Mouse (Mus musculus): ENCODE measurements around the gene Pias3.

The Pias3 gene

GRCm38 (mm10) chr3:96696198-96696765 lies at the start of gene Pias3:
Gene Pias3, plus strand, starts transcription at chr3:96696384.
- in situ Hi-C loops (cut with MboI; ENCODE audit: unreplicated experiment in 2 of 2): no loop called here

DNA sequence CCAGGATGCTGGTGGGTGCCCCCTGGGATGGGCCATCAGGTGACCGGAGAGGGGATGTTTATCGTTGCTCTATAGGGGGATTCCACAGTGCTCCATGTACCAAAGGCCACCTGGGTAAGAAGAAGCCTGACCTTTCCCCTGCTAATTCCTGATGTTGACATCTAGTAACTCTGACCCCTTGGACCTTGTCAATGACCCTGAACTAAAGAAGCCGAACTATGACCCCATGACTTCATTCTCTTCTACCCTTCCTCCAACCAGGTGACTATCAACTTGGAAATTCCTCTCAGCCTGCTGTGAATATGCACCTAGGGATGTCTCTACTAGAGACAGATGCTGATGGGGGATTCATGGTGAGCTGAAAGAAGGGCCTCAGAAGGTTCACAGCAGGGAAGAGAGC lies 48.8 kb upstream of the Pias3 start:
- in situ Hi-C loops (cut with MboI; ENCODE audit: unreplicated experiment in 2 of 2): loop anchor here (5.0 to 25.0 kb wide), 2 partner anchors 55 to 360 kb away; partner anchors contain the start of gene Fcgr1 (in 2 of the 2)

DNA sequence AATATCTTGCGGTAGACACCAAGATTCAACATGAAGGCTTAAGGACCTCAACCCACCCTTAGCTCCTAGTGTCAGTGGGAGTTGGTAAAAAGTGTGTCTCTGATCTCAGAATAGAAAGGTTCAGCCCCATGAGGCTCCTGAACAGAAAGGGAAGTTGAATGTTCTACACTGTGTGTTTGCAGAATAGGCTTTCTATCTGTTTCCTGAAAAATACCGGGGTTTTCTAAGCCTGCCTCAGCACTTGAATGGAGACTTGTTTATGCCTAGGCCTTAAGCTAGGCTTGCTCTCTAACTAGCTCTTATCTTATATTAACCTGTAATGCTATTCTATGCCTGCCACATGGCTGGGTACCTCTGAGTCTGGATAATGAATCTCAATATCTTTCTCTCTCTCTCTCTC lies 35.3 kb upstream of the Pias3 start:
- in situ Hi-C loops (cut with MboI; ENCODE audit: unreplicated experiment in 2 of 2): no loop called here

DNA sequence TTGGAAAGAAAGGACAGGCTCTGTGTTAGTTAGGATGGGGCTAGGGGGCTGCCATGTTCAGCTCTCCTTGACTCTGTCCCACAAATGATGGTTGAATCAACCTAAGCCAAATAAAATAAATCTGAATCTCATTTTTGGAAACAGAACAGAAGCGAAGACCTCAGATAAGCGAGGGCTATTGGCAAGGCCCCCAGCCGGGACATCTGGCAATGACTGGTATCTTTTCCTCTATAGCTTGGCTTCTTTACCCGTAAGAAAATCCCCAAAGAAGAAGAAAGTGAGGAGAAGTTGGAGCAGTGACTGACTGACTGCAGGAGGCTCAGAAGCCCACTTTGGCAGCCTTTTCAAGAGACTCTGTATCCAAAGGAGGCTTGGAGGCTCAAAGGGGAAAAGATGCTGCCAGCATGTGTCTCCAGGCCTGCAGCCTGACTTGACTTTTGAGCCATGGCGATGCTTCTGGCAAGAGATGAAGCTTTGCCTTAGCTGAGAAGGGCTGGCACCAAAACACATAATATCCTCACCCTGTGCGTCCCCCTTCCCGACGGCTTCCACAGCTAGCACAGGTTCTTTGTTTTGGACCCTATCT lies 33.4 kb upstream of the Pias3 start:
- in situ Hi-C loops (cut with MboI; ENCODE audit: unreplicated experiment in 2 of 2): no loop called here

- in situ Hi-C loops (cut with MboI; ENCODE audit: unreplicated experiment in 2 of 2): no loop called here
These were observed 32.5 kb upstream of the Pias3 start for GRCm38 (mm10) chr3:96663432-96664239.

DNA sequence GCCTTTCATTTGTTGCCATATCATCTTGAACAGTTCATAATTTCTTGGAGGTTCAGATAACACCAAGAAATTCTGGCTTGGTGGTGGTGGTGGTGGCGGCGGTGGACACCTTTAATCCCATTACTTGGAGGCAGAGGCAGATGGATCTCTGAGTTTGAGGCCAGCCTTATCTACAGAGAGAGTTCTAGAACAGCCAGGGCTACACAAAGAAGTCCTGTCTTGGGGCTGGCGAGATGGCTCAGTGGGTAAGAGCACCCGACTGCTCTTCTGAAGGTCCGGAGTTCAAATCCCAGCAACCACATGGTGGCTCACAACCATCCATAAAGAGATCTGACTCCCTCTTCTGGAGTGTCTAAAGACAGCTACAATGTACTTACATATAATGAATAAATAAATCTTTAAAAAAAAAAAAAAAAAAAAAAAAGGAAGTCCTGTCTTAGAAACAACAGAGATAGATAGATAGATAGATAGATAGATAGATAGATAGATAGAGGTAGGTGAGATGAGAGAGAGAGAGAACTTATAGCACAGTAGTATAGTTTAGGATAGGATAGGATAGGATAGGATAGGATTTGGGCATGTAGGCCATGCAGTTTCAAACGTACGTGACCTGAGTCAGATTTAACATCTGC lies 30.3 kb upstream of the Pias3 start:
- in situ Hi-C loops (cut with MboI; ENCODE audit: unreplicated experiment in 2 of 2): loop anchor here in 1 of 2 experiments (5.0 kb wide), 1 partner anchor 36 kb away; no protein-coding TSS in a partner anchor

DNA sequence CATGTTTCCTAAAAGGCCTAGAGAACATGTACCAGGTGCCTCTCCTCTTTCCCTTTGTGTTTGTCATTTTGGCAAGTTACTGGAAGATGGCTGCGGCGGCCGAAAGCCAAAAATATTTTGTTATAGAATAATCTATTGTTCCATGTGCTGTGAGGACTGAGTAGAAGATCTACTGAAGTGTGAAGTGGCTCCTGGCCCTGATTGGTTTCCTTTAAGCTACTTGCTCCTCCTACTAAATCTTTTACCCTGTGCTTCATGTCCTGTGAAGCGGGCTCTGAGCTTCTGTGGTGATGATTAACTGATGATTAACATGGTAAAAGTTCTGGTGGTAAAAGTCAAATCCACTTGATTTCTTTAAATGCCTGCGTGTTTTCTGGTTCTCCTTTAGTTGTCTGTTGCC lies 29.3 kb upstream of the Pias3 start:
- in situ Hi-C loops (cut with MboI; ENCODE audit: unreplicated experiment in 2 of 2): loop anchor here in 1 of 2 experiments (5.0 kb wide), 1 partner anchor 35 kb away; no protein-coding TSS in a partner anchor

- in situ Hi-C loops (cut with MboI; ENCODE audit: unreplicated experiment in 2 of 2): loop anchor here in 1 of 2 experiments (5.0 kb wide), 1 partner anchor 35 kb away; no protein-coding TSS in a partner anchor
These were observed 28.9 kb upstream of the Pias3 start for GRCm38 (mm10) chr3:96667316-96667715.

- in situ Hi-C loops (cut with MboI; ENCODE audit: unreplicated experiment in 2 of 2): loop anchor here in 1 of 2 experiments (5.0 kb wide), 1 partner anchor 34 kb away; no protein-coding TSS in a partner anchor
These were observed 27.6 kb upstream of the Pias3 start for GRCm38 (mm10) chr3:96668424-96669067.

GRCm38 (mm10) chr3:96669727-96670468 lies 26.3 kb upstream of the Pias3 start, which contains the start of gene Ankrd35:
Gene Ankrd35, plus strand, starts transcription at chr3:96670131.
- in situ Hi-C loops (cut with MboI; ENCODE audit: unreplicated experiment in 2 of 2): loop anchor here in 1 of 2 experiments (5.0 kb wide), 1 partner anchor 32 kb away; no protein-coding TSS in a partner anchor

- in situ Hi-C loops (cut with MboI; ENCODE audit: unreplicated experiment in 2 of 2): no loop called here
These were observed 24.7 kb upstream of the Pias3 start for GRCm38 (mm10) chr3:96671519-96671918.

GRCm38 (mm10) chr3:96673514-96673913 lies 22.7 kb upstream of the Pias3 start:
- in situ Hi-C loops (cut with MboI; ENCODE audit: unreplicated experiment in 2 of 2): no loop called here

- in situ Hi-C loops (cut with MboI; ENCODE audit: unreplicated experiment in 2 of 2): no loop called here
These were observed 21.7 kb upstream of the Pias3 start for GRCm38 (mm10) chr3:96674442-96674841.

DNA sequence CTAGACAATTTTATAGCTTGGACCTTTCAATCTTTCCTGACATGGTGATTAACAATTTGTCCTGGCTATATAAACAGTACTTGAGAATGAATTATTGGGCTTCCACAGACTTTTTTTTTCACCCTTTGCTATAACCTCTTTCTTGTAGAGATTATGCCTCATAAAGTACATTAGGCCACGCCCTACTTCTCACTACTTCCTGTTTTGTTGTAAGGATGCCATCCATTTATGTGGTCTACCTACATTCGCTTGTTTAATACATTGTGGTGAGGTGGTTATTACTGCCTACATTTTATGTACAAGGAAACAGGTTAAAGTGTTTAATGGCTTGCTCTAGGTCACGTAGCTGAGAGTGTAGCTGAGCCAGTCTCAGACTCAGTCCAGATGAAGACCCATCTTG lies 21.0 kb upstream of the Pias3 start:
- in situ Hi-C loops (cut with MboI; ENCODE audit: unreplicated experiment in 2 of 2): no loop called here

DNA sequence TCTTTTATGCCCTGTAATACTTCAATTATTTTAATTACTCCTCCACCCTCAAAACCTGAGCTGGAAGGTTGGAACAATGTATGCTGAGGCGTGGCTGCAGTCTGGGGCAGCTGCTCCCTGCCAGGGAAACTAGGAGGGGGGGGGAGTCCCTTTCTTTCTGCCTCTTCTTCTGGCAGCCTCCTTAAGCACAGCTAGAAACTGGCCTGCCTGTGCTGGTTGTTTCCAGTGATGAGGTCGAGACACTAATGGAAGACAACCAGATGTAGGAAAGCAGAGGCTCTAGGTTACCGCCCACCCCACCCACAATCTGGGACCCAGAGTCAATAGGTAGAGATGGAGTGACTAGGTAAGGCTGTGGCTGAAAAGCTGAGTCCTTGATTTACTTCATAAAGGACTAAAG lies 20.5 kb upstream of the Pias3 start:
- in situ Hi-C loops (cut with MboI; ENCODE audit: unreplicated experiment in 2 of 2): no loop called here

DNA sequence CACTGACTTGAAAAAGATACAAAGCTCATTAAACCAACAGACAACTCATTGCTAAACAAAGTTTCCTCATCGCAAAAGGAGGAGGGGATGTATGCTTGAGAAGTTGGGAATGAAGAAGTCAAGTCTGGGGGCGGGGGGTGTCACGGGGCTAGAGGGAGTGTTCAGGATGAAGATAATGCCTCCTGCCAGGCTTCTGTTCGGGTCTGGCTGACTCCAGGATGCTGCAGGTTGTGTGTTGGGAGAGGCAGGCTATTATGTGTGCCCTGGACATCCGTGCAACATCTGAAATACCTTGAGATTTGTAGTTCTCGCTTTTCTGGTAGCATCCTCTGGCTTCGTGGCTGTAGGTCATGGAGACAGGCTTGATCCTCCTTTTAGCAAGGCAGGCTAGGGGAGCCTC lies 17.7 kb upstream of the Pias3 start:
- in situ Hi-C loops (cut with MboI; ENCODE audit: unreplicated experiment in 2 of 2): no loop called here

DNA sequence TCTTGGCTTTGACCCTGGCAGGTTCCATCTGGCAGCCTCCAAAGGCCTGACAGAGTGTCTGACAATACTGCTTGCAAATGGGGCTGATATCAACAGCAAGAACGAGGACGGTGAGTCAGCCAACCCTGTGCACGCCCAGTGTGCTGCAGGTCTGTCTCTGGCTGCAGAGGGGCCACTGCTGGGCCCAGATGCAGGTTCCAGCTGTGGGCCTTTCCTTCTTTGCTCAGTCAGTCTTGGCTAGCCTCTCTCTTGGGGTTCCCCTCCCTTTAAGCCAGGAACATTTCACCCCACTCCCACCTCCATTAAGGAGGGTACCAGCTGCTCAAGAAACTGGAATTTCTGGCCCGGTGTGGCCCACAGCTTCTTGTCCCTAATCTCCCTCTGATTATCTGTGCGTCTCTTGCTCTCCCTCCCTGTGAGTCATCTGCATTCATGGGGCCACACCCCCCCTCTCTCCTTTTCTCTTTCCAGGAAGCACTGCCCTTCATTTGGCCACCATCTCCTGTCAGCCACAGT lies 17.0 kb upstream of the Pias3 start:
- in situ Hi-C loops (cut with MboI; ENCODE audit: unreplicated experiment in 2 of 2): no loop called here

DNA sequence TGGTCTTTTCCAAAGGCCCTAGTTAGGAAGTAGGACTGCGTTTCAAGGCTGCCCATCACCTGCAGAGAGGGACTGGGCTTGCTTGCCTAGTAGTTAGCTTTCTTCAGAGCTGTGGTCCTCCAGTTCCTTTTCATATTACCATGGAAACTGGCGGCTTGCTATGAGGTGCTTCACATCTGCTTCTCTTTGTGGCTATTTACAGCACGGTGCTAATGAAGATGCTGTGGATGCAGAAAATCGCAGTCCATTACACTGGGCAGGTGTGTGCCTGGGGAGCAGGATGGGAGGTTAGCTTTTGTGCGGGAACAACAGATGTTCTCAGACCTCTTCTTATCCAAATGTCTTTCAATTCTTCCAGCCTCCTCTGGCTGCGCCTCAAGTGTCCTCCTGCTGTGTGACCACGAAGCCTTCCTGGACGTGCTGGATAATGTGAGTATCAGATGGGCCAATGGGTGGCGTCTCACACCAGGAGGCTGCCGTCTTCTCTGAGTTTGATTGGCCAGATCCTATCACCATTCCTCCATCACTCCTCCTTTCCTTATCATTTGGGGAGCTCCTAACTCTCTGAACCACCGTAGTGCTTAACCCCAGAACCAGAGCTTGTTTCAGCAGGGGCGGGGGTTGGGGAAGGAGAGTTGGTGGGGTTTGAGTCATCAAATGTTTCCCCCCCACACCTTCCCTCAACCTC lies 15.8 kb upstream of the Pias3 start:
- in situ Hi-C loops (cut with MboI; ENCODE audit: unreplicated experiment in 2 of 2): no loop called here

DNA sequence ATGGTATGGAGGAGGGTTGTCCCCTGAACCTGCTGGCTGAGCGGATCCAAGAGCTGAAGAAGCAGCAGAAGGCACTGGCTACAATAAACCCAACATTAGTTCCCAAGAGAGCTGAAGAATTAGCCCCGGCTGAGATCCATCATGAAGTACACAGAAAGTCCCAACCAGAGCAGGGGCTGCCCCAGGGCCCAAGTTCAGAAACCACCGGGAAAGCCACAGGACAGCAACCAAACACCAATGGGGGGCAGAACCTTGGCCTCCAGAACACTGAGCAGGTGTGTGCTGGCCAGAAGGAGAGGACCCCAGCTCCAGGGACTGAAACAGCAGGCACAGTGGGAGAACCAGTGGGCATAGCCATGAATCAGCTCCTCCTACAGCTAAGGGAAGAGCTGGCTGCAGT lies 12.7 kb upstream of the Pias3 start:
- in situ Hi-C loops (cut with MboI; ENCODE audit: unreplicated experiment in 2 of 2): no loop called here

Measured in v-Abl transformed pro-B cells (cell line).